Mouse (Mus musculus) spleen, adult 2 months (tissue): ENCODE results near the gene Adam23.

ENCODE experiments used
- CTCF ChIP-seq: fragments of 200-500 bp; IDR thresholded peaks from 2 replicates; pipeline ENCODE4 v1.5.1; 2011; ENCODE audit warnings: mild to moderate bottlenecking, inconsistent platforms; ENCODE audit not compliant: insufficient read depth, insufficient read length, insufficient replicate concordance; ENCODE audit errors: extremely low read depth
- POLR2A ChIP-seq: fragments of 200-500 bp; IDR thresholded peaks from 2 replicates; pipeline ENCODE4 v1.6.1; 2011; ENCODE audit warnings: low read depth, low read length, inconsistent platforms

DNA sequence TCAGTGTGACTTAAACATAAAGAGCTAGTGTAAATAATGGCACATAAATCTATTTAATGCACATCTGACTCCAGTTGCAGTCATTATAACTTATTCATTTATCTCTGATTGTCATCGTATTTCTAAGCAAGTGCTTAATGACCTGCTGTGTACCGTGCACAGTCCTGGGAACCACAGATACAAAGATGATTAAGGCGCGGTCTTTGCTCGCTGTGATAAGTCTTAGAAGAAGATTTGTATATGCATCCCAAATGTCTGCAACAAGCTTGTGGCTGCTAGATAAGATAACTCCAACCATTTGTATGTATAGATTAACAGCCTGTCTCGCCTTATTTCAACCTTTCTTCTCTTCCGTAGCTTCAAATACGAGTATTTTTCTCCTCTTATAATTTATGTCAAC, 27.2 kb upstream of the Adam23 start:
- TF ChIP-seq POLR2A: no peak
- no peak for TF ChIP-seq CTCF
